Mouse (Mus musculus) ES-E14 (cell line): ENCODE measurements around the gene Irf4. TPM values are rescaled to one million over a fixed set of nuclear protein-coding genes. Genes with fewer than 3 reads are reported as not detected.

Experiments used
- DNase-seq: peaks from one replicate; pipeline ENCODE4 v3.0.0-alpha.2; 2013; ENCODE audit warnings: low read depth, low spot score
- H3K27ac ChIP-seq: 2 replicates; pipeline ENCODE4 v1.5.1; 2012; ENCODE audit warnings: low read depth, mild to moderate bottlenecking, low read length, moderate library complexity, mixed read lengths; ENCODE audit not compliant: poor library complexity, insufficient read depth, severe bottlenecking
- H3K36me3 ChIP-seq: 2 replicates; pipeline ENCODE4 v1.6.1; 2012; ENCODE audit warnings: mild to moderate bottlenecking, low read length, moderate library complexity, mixed read lengths; ENCODE audit not compliant: control insufficient read depth, poor library complexity, insufficient read depth, severe bottlenecking
- H3K4me1 ChIP-seq, 2 experiments: fragments of 150-350 bp in 1 of 2; sonication (generic) in 1 of 2; 2 replicates each; pipeline ENCODE4 v1.6.1; 2012; ENCODE audit warnings: low read length in 2 of 2, mild to moderate bottlenecking in 1 of 2, mixed read lengths in 1 of 2; ENCODE audit not compliant: control insufficient read depth in 2 of 2, insufficient read depth in 2 of 2, poor library complexity in 1 of 2
- H3K4me3 ChIP-seq, 2 experiments: fragments of 150-350 bp in 1 of 2; sonication (generic) in 1 of 2; 2 replicates each; pipeline ENCODE4 v1.5.1; 2012; ENCODE audit warnings: low read length in 2 of 2, low read depth in 1 of 2, mild to moderate bottlenecking in 1 of 2, mixed read lengths in 1 of 2; ENCODE audit not compliant: insufficient read depth in 1 of 2, poor library complexity in 1 of 2, severe bottlenecking in 1 of 2
- H3K9ac ChIP-seq: 2 replicates; pipeline ENCODE4 v1.6.1; 2012; ENCODE audit warnings: low read depth, mild to moderate bottlenecking, low read length, mixed read lengths; ENCODE audit not compliant: poor library complexity, insufficient read depth, severe bottlenecking
- H3K9me3 ChIP-seq: fragments of 150-350 bp; sonication (generic); 2 replicates; pipeline ENCODE4 v1.6.1; 2012; ENCODE audit warnings: low read depth, mild to moderate bottlenecking, low read length; ENCODE audit not compliant: control insufficient read depth, insufficient read depth
- CHD2 ChIP-seq: IDR thresholded peaks from 2 replicates; pipeline ENCODE4 v1.6.1; 2014; ENCODE audit warnings: mild to moderate bottlenecking, low read depth, low read length, inconsistent platforms
- HCFC1 ChIP-seq: IDR thresholded peaks from 2 replicates; pipeline ENCODE4 v1.6.1; 2012; ENCODE audit warnings: low read length, inconsistent platforms, borderline replicate concordance; ENCODE audit not compliant: insufficient read depth
- MAFK ChIP-seq: IDR thresholded peaks from 2 replicates; pipeline ENCODE4 v1.6.1; 2014; ENCODE audit warnings: mild to moderate bottlenecking, low read depth, low read length, inconsistent platforms; ENCODE audit not compliant: insufficient read depth
- ZC3H11A ChIP-seq: IDR thresholded peaks from 2 replicates; pipeline ENCODE4 v1.6.1; 2012; ENCODE audit warnings: low read depth, mild to moderate bottlenecking, inconsistent platforms, low read length, borderline replicate concordance
- ZNF384 ChIP-seq: IDR thresholded peaks from 2 replicates; pipeline ENCODE4 v1.6.1; 2012; ENCODE audit warnings: low read depth, low read length, inconsistent platforms
- in situ Hi-C, 2 experiments: fragments of 600-800 bp; cut with MboI; formaldehyde crosslinking; loops; one replicate each; pipeline ENCODE4 v1.15.1; 2025; ENCODE audit warnings: low sequenced_read_pairs in 2 of 2, inconsistent platforms in 1 of 2; ENCODE audit not compliant: unreplicated experiment in 2 of 2
- total RNA-seq: library from RNA; depleted of rRNA; stranded (reverse); fragments of 300-350 nt; gene quantifications from 2 replicates; pipeline ENCODE4 v1.2.3, GENCODE M21; 2012

Gene Irf4
- total RNA-seq, 1 experiment = 0.45 TPM

GRCm38 (mm10) chr13:30754825-30755476 lies 5.9 kb downstream of the Irf4 start:
- H3K36me3 ChIP-seq = no peaks in the 10 kb centered on the region
- H3K4me3 ChIP-seq = no peak overlapping the region
- H3K27ac ChIP-seq = no peak overlapping the region
- TF ChIP-seq CHD2 = no peak
- no peak for TF ChIP-seq MAFK
- TF ChIP-seq ZC3H11A = no peak
- TF ChIP-seq HCFC1 = no peak
- no peak for TF ChIP-seq ZNF384
- in situ Hi-C loops = no loop called here
- H3K9me3 ChIP-seq = no peaks in the 10 kb centered on the region
- no peak overlapping the region for H3K9ac ChIP-seq
- H3K4me1 ChIP-seq = 0 out of 4 replicates have a peak, but pooled peaks cover 0 to 3% of the 10 kb centered on the region in 2 experiments
- no peak for DNase-seq

GRCm38 (mm10) chr13:30755577-30755976 lies 6.6 kb downstream of the Irf4 start:
- Histone ChIP-seq H3K4me3 (no peak overlapping the region), H3K27ac (no peak overlapping the region), H3K9me3 (no peaks in the 10 kb centered on the region), H3K36me3 (no peaks in the 10 kb centered on the region), H3K9ac (no peak overlapping the region), H3K4me1 (0 out of 4 replicates have a peak, but pooled peaks cover 0 to 2% of the 10 kb centered on the region in 2 experiments)
- no peak for DNase-seq
- in situ Hi-C loops = no loop called here
- TF ChIP-seq ZNF384 (no peak), HCFC1 (no peak), CHD2 (no peak), ZC3H11A (no peak), MAFK (no peak)

- no peak for TF ChIP-seq ZNF384
- TF ChIP-seq MAFK = no peak
- TF ChIP-seq ZC3H11A = no peak
- no peak for TF ChIP-seq CHD2
- TF ChIP-seq HCFC1 = no peak
- H3K9me3 ChIP-seq = no peaks in the 10 kb centered on the region
- no peak overlapping the region for H3K9ac ChIP-seq
- no peak for DNase-seq
- H3K36me3 ChIP-seq = no peaks in the 10 kb centered on the region
- H3K4me1 ChIP-seq = no peaks in the 10 kb centered on the region
- no peak overlapping the region for H3K27ac ChIP-seq
- no peak overlapping the region for H3K4me3 ChIP-seq
- in situ Hi-C loops = no loop called here
These were observed 7.1 kb downstream of the Irf4 start for GRCm38 (mm10) chr13:30755998-30756639.

GRCm38 (mm10) chr13:30757264-30757900 lies 8.4 kb downstream of the Irf4 start:
- H3K9ac ChIP-seq = no peak overlapping the region
- no peak overlapping the region for H3K27ac ChIP-seq
- in situ Hi-C loops = no loop called here
- H3K36me3 ChIP-seq = no peaks in the 10 kb centered on the region
- no peak for TF ChIP-seq HCFC1
- H3K4me3 ChIP-seq = no peak overlapping the region
- no peaks in the 10 kb centered on the region for H3K4me1 ChIP-seq
- DNase-seq = no peak
- no peaks in the 10 kb centered on the region for H3K9me3 ChIP-seq
